Mouse (Mus musculus) lung, embryonic 16.5 days (tissue): ENCODE measurements around the gene 4933405L10Rik. TPM values are rescaled to one million over a fixed set of nuclear protein-coding genes. Genes with fewer than 3 reads are reported as not detected.

ENCODE experiments used
- ATAC-seq: fragments of 200-750 bp; cut with Nextera tagmentation; 2 replicates; pipeline ENCODE4 v1.8.0; 2017; ENCODE audit warnings: low read depth, mild to moderate bottlenecking, moderate library complexity
- H3K27ac ChIP-seq: fragments of 300-500 bp; sonication (generic); 2 replicates; pipeline ENCODE4 v1.5.1; 2014; ENCODE audit warnings: mild to moderate bottlenecking, control low read depth, low read length
- H3K27me3 ChIP-seq: fragments of 300-500 bp; sonication (generic); 2 replicates; pipeline ENCODE4 v1.6.1; 2014; ENCODE audit warnings: low read depth, low read length, mixed read lengths; ENCODE audit not compliant: control insufficient read depth, insufficient read depth
- H3K36me3 ChIP-seq: fragments of 300-500 bp; sonication (generic); 2 replicates; pipeline ENCODE4 v1.6.1; 2014; ENCODE audit warnings: low read length; ENCODE audit not compliant: control insufficient read depth, insufficient read depth
- H3K4me1 ChIP-seq: fragments of 300-500 bp; sonication (generic); replicated peaks from 2 replicates; pipeline ENCODE4 v1.6.1; 2014; ENCODE audit warnings: low read length, mixed read lengths; ENCODE audit not compliant: control insufficient read depth, insufficient read depth
- H3K4me2 ChIP-seq: fragments of 300-500 bp; sonication (generic); 2 replicates; pipeline ENCODE4 v1.6.1; 2014; ENCODE audit warnings: low read depth, low read length, control low read depth
- H3K4me3 ChIP-seq: fragments of 300-500 bp; sonication (generic); 2 replicates; pipeline ENCODE4 v1.5.1; 2014; ENCODE audit warnings: mild to moderate bottlenecking, low read length, control low read depth
- H3K9ac ChIP-seq: fragments of 300-500 bp; sonication (generic); 2 replicates; pipeline ENCODE4 v1.6.1; 2014; ENCODE audit warnings: low read length, control low read depth
- H3K9me3 ChIP-seq: fragments of 300-500 bp; sonication (generic); 2 replicates; pipeline ENCODE4 v1.6.1; 2016; ENCODE audit warnings: low read length; ENCODE audit not compliant: control insufficient read depth
- WGBS: fragments of 180-500 bp; shearing (Covaris S2); extraction: QIAGEN DNeasy Blood & Tissue Kit; methylation state at CpG from one replicate; pipeline ENCODE4 v1.1.7; 2014; 5-methylcytosine and 5-hydroxymethylcytosine counted together
- polyA plus RNA-seq: library from polyadenylated mRNA; unstranded; fragments of >200 nt; fragmentation: Nextera tagmentation; extraction: Ambion mirVana; gene quantifications from 2 replicates; pipeline ENCODE4 v1.2.1, GENCODE M21; 2015

The 4933405L10Rik gene
- polyA plus RNA-seq, 1 experiment from 2014 or later: 0.19 TPM

DNA sequence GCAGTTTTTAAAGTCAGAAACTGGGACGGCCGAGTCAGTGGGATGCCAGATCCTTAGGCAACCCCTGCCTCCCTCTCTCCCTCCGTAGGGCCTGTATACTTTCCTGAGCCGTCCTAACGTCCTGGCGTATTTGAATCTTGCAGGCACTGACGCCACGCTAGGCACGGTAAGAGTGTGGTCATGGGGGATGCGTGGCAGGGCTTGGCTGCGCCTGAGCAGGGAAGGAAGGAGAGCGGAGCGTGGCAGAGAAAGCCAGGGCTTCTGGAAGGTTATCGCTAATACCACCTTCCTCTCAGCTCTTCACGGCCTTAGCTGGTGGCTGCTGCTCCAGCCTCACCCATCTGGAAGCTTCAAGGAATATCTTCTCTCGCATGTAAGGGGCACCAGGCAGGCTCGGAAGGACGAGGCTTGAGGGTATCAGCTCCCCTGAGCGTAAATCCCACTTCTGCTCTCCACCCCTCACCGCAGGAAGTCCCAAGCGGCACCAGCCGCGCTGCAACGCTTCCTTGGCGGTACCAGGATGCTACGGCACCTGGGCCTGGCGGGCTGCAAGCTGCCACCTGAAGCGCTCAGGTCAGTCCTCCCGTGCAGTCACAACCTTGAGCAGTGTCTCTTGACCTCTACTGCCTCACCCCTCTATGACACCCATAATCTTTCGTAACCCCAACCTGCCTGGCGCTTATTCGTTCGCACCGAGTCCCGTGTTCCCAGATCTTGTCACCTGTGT lies 18.0 kb upstream of the 4933405L10Rik start:
- H3K4me2 ChIP-seq: no peak overlapping the region
- no peaks in the 10 kb centered on the region for H3K9me3 ChIP-seq
- no peak for ATAC-seq
- H3K4me1 ChIP-seq: peaks cover 9% of the 10 kb centered on the region
- no peak overlapping the region for H3K27ac ChIP-seq
- H3K36me3 ChIP-seq: no peaks in the 10 kb centered on the region
- H3K27me3 ChIP-seq: peaks cover 3% of the 10 kb centered on the region
- no peak overlapping the region for H3K9ac ChIP-seq
- H3K4me3 ChIP-seq: no peak overlapping the region
- WGBS: 54% methylated on average over 35 of the region's 35 CpGs

DNA sequence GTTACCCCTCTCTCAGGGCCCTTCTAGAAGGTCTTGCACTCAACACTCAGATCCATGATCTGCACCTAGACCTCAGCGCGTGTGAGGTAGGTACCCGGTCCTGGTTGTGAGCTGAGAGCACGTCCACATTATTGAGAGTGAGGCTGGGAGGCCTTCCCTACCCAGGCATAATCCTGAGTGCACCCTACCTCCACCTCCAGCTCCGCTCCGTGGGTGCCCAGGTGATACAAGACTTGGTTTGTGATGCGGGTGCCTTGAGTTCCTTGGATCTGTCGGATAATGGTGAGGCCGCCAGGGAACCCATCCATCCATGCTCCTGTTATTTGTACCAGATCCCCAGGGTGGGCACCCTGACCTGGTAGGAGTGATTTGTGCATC lies 17.5 kb upstream of the 4933405L10Rik start:
- Histone ChIP-seq H3K27me3 (peaks cover 3% of the 10 kb centered on the region), H3K4me1 (peaks cover 9% of the 10 kb centered on the region), H3K4me3 (no peak overlapping the region), H3K9ac (no peak overlapping the region), H3K9me3 (no peaks in the 10 kb centered on the region), H3K27ac (no peak overlapping the region), H3K36me3 (no peaks in the 10 kb centered on the region), H3K4me2 (no peak overlapping the region)
- no peak for ATAC-seq
- 86% methylated on average over 9 of the region's 9 CpGs for WGBS

- peaks cover 3% of the 10 kb centered on the region for H3K27me3 ChIP-seq
- no peaks in the 10 kb centered on the region for H3K9me3 ChIP-seq
- ATAC-seq: no peak
- H3K4me1 ChIP-seq: peaks cover 9% of the 10 kb centered on the region
- H3K36me3 ChIP-seq: no peaks in the 10 kb centered on the region
- H3K9ac ChIP-seq: no peak overlapping the region
- H3K4me2 ChIP-seq: no peak overlapping the region
- H3K27ac ChIP-seq: no peak overlapping the region
- 84% methylated on average over 14 of the region's 14 CpGs for WGBS
- no peak overlapping the region for H3K4me3 ChIP-seq
Observed at GRCm38 (mm10) chr8:105690978-105691377, 16.5 kb upstream of the 4933405L10Rik start.

- H3K4me1 ChIP-seq: peaks cover 9% of the 10 kb centered on the region
- no peaks in the 10 kb centered on the region for H3K9me3 ChIP-seq
- H3K27ac ChIP-seq: no peak overlapping the region
- ATAC-seq: no peak
- H3K4me3 ChIP-seq: no peak overlapping the region
- WGBS: 86% methylated on average over 11 of the region's 11 CpGs
- no peak overlapping the region for H3K9ac ChIP-seq
- peaks cover 3% of the 10 kb centered on the region for H3K27me3 ChIP-seq
- H3K4me2 ChIP-seq: no peak overlapping the region
- H3K36me3 ChIP-seq: peaks cover 2% of the 10 kb centered on the region; the same call in 1 of the 2 replicates
Observed at GRCm38 (mm10) chr8:105692449-105693182, 14.8 kb upstream of the 4933405L10Rik start.

- Histone ChIP-seq H3K27ac (no peak overlapping the region), H3K4me1 (peaks cover 9% of the 10 kb centered on the region), H3K27me3 (peaks cover 3% of the 10 kb centered on the region), H3K4me2 (peak overlapping the region; percentile 97), H3K36me3 (peaks cover 7% of the 10 kb centered on the region), H3K9ac (peak overlapping the region; percentile 61), H3K4me3 (peak overlapping the region; percentile 52), H3K9me3 (no peaks in the 10 kb centered on the region)
- 3% methylated on average over 19 of the region's 30 CpGs for WGBS
- ATAC-seq: peak; percentile 63; the same call in 1 of the 2 replicates
Observed at GRCm38 (mm10) chr8:105693648-105694047, 13.8 kb upstream of the 4933405L10Rik start.

GRCm38 (mm10) chr8:105694051-105694799 lies 13.2 kb upstream of the 4933405L10Rik start:
- Histone ChIP-seq H3K9me3 (no peaks in the 10 kb centered on the region), H3K4me1 (peaks cover 9% of the 10 kb centered on the region), H3K27ac (no peak overlapping the region), H3K9ac (peak overlapping the region; percentile 61), H3K4me2 (peak overlapping the region; percentile 97), H3K4me3 (peak overlapping the region; percentile 52), H3K27me3 (peaks cover 3% of the 10 kb centered on the region), H3K36me3 (peaks cover 7% of the 10 kb centered on the region)
- WGBS: 8% methylated on average over 40 of the region's 40 CpGs
- no peak for ATAC-seq

- H3K9me3 ChIP-seq: no peaks in the 10 kb centered on the region
- H3K9ac ChIP-seq: no peak overlapping the region
- H3K27ac ChIP-seq: no peak overlapping the region
- no peak overlapping the region for H3K4me2 ChIP-seq
- peaks cover 7% of the 10 kb centered on the region for H3K36me3 ChIP-seq
- H3K4me1 ChIP-seq: peaks cover 17% of the 10 kb centered on the region
- H3K4me3 ChIP-seq: no peak overlapping the region
- peaks cover 3% of the 10 kb centered on the region for H3K27me3 ChIP-seq
- no peak for ATAC-seq
- 68% methylated on average over 30 of the region's 30 CpGs for WGBS
Observed at GRCm38 (mm10) chr8:105695080-105695780, 12.2 kb upstream of the 4933405L10Rik start.

DNA sequence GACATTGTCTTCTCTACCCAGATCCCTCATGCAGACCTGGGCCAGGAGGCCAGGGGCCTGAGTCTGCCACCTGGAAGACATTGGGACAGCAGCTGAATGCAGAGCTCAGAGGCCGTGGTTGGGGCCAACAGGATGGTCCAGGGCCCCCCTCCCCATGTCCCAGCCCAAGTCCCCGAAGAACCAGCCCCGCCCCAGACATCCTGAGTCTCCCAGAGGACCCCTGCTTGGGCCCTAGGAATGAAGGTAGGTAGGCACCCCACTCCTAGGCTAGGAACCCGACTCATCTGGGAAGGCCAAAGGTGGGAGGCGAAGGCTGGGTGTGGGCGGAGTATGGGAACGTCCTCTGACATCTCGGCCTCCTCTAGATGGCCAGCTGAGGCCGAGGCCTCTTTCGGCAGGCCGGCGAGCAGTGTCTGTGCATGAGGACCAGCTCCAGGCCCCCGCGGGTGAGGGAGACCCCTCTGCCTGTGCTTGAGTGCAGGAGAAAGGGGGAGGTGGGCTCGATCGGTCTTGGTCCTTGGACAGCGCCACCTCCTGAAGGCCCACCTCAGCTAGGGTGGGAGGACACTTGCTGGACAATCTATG lies 10.2 kb upstream of the 4933405L10Rik start:
- Histone ChIP-seq H3K4me2 (no peak overlapping the region), H3K9ac (no peak overlapping the region), H3K27me3 (peaks cover 3% of the 10 kb centered on the region), H3K27ac (no peak overlapping the region), H3K4me3 (no peak overlapping the region), H3K36me3 (peaks cover 7% of the 10 kb centered on the region), H3K9me3 (no peaks in the 10 kb centered on the region), H3K4me1 (peaks cover 24% of the 10 kb centered on the region)
- 84% methylated on average over 17 of the region's 17 CpGs for WGBS
- ATAC-seq: no peak
